Mouse (Mus musculus): ENCODE measurements around the gene Olfr750. TPM values are rescaled to one million over a fixed set of nuclear protein-coding genes. Genes with fewer than 3 reads are reported as not detected.

Olfr750 gene
- polyA plus RNA-seq, 1 experiment from 2014 or later: not detected

DNA sequence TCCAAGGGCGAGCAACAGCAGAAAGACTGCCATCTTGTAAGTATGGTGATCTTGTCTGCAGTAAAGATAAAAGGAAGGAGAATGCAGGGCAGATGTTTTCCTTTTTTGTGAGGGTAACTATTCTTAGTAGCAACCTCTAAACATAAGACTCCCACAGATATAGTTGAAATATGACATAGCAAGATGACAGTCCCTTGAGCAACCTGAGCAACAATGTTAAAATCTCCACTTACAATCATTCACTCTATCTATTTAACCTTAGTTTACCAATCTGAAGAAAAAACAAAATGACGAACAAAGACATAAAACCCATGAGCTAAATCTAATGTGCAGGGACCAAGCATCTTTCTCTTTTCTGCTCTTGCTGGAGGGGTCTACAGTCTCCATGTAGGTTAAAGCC, 24.2 kb downstream of the Olfr750 start, which contains the start of gene Rnase11:
Rnase11 (minus strand) TSS at position 101 of the 400 bp plus-strand sequence.
- DNase-seq (ENCODE audit: low spot score, missing footprints): no peak
- Histone ChIP-seq H3K36me3 (ENCODE audit: control insufficient read depth, insufficient read depth, low read length) (no peaks in the 10 kb centered on the region), H3K9me3 (ENCODE audit: control insufficient read depth, low read length) (no peaks in the 10 kb centered on the region), H3K4me2 (no peak within 1 kb of the TSS), H3K27ac (ENCODE audit: low read depth, low read length) (no peak within 1 kb of the TSS), H3K4me3 (ENCODE audit: low read depth, low read length) (no peak within 1 kb of the TSS), H3K27me3 (ENCODE audit: control insufficient read depth, insufficient read depth, low read length) (no peaks in the 10 kb centered on the region), H3K9ac (ENCODE audit: low read length) (no peak within 1 kb of the TSS), H3K4me1 (ENCODE audit: control insufficient read depth, insufficient read depth, low read length) (peaks cover 8% of the 10 kb centered on the region)
- no peak for ATAC-seq (ENCODE audit: low FRiP score)
- 94% methylated on average over 2 of the region's 2 CpGs for WGBS

DNA sequence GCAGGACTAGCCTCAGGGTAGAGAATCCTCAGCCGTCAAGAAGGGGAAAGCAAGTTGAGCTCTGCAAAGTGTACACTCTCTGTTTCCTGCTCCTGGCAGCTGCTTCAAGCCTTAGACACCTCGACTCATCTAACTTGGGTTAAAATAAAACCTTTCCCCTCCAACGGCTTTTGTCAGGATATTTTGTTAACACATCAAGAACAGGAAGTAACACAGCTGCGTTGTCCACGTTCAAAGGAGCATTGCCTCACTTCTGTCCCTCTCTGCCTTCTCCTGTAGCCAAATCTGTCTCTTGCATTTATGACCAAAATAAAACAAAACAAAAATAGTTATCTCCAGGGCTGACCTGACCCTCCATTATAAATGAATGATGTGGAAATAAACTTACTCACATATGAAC, 26.4 kb downstream of the Olfr750 start:
- ATAC-seq (ENCODE audit: low FRiP score): no peak
- Histone ChIP-seq H3K4me3 (ENCODE audit: low read depth, low read length) (no peak overlapping the region), H3K27me3 (ENCODE audit: control insufficient read depth, insufficient read depth, low read length) (no peaks in the 10 kb centered on the region), H3K4me1 (ENCODE audit: control insufficient read depth, insufficient read depth, low read length) (no peaks in the 10 kb centered on the region), H3K4me2 (no peak overlapping the region), H3K9ac (ENCODE audit: low read length) (no peak overlapping the region), H3K27ac (ENCODE audit: low read depth, low read length) (no peak overlapping the region), H3K36me3 (ENCODE audit: control insufficient read depth, insufficient read depth, low read length) (no peaks in the 10 kb centered on the region), H3K9me3 (ENCODE audit: control insufficient read depth, low read length) (no peaks in the 10 kb centered on the region)
- 73% methylated on average over 5 of the region's 5 CpGs for whole genome bisulfite sequencing
- DNase-seq (ENCODE audit: low spot score, missing footprints): no peak

DNA sequence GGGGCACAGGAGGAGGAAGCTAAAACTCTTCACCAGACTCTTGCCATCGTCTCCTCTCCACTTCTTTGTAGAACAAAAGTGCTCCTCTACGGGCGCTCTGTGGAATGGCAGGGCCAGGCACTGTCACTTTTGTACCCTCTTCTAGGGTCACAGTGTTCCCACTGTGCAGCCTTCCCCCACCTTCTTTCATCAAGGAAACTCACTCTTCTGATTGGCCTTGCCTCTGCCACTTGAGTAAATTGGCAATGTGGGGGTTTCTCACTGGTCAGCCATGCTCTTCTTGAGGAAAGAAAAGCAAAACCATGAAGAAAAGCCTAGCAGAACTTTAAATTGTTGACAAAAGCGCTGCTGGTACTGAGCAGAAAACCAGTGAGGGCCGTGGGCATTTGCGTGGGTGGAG, 32.5 kb downstream of the Olfr750 start, which contains the start of gene Rnase9:
Rnase9 (minus strand) TSS at position 101 of the 400 bp plus-strand sequence.
- DNase-seq (ENCODE audit: low spot score, missing footprints) (no peak), ATAC-seq (ENCODE audit: low FRiP score) (no peak)
- 76% methylated on average over 6 of the region's 6 CpGs for WGBS
- no peaks in the 10 kb centered on the region for H3K27me3 ChIP-seq (ENCODE audit: control insufficient read depth, insufficient read depth, low read length)
- no peak within 1 kb of the TSS for H3K27ac ChIP-seq (ENCODE audit: low read depth, low read length)
- no peaks in the 10 kb centered on the region for H3K9me3 ChIP-seq (ENCODE audit: control insufficient read depth, low read length)
- no peaks in the 10 kb centered on the region for H3K4me1 ChIP-seq (ENCODE audit: control insufficient read depth, insufficient read depth, low read length)
- no peak within 1 kb of the TSS for H3K9ac ChIP-seq (ENCODE audit: low read length)
- H3K4me2 ChIP-seq: no peak within 1 kb of the TSS
- no peaks in the 10 kb centered on the region for H3K36me3 ChIP-seq (ENCODE audit: control insufficient read depth, insufficient read depth, low read length)
- H3K4me3 ChIP-seq (ENCODE audit: low read depth, low read length): no peak within 1 kb of the TSS

DNA sequence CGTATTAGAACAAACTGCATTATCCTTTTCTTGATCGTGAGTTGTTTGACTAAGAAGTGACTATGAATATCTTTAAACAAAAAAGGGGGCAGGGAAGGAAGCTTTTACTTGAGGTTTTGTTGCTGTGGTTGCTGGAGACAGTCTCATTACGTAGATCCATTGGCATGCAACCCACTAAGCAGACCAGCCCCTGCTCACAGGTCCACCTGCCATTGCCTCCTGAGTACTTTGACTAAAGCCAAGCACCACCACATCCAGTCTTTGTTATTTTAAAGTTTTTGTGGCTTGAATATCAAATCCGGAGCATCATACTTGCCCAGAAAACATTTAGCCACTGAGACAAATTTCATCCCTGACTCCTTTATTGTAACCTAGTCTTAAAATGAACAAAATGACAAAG, 38.0 kb downstream of the Olfr750 start:
- Histone ChIP-seq H3K27me3 (ENCODE audit: control insufficient read depth, insufficient read depth, low read length) (no peaks in the 10 kb centered on the region), H3K4me3 (ENCODE audit: low read depth, low read length) (no peak overlapping the region), H3K9ac (ENCODE audit: low read length) (no peak overlapping the region), H3K27ac (ENCODE audit: low read depth, low read length) (no peak overlapping the region), H3K4me2 (no peak overlapping the region), H3K4me1 (ENCODE audit: control insufficient read depth, insufficient read depth, low read length) (no peaks in the 10 kb centered on the region), H3K9me3 (ENCODE audit: control insufficient read depth, low read length) (no peaks in the 10 kb centered on the region), H3K36me3 (ENCODE audit: control insufficient read depth, insufficient read depth, low read length) (no peaks in the 10 kb centered on the region)
- 67% methylated on average over 4 of the region's 4 CpGs for WGBS
- DNase-seq (ENCODE audit: low spot score, missing footprints) (peak; percentile 45), ATAC-seq (ENCODE audit: low FRiP score) (no peak)

DNA sequence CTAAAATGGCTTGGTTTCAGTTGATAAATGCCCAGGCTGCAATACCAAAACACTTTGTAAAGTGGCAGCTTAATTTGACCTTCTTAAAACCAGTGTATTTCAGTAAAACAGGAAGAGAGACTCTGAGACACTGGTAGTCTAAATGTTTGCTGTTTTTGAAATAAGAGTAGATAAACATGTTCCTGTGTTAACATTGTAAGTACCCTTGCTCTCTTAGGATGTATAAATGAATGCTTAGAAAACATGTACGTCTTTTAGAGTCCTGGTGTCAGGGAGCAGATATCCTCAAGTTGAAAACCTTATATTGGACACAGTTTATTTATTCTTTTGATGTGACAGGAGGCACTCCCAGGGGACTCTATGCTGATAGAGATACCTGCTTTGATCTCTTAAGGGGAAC, 39.0 kb downstream of the Olfr750 start:
- DNase-seq (ENCODE audit: low spot score, missing footprints): peak; percentile 51
- Histone ChIP-seq H3K36me3 (ENCODE audit: control insufficient read depth, insufficient read depth, low read length) (no peaks in the 10 kb centered on the region), H3K9ac (ENCODE audit: low read length) (no peak overlapping the region), H3K4me2 (no peak overlapping the region), H3K4me3 (ENCODE audit: low read depth, low read length) (no peak overlapping the region), H3K27me3 (ENCODE audit: control insufficient read depth, insufficient read depth, low read length) (no peaks in the 10 kb centered on the region), H3K4me1 (ENCODE audit: control insufficient read depth, insufficient read depth, low read length) (no peaks in the 10 kb centered on the region), H3K27ac (ENCODE audit: low read depth, low read length) (no peak overlapping the region), H3K9me3 (ENCODE audit: control insufficient read depth, low read length) (no peaks in the 10 kb centered on the region)
- no peak for ATAC-seq (ENCODE audit: low FRiP score)
- WGBS: 32% methylated on average over 1 of the region's 1 CpGs

DNA sequence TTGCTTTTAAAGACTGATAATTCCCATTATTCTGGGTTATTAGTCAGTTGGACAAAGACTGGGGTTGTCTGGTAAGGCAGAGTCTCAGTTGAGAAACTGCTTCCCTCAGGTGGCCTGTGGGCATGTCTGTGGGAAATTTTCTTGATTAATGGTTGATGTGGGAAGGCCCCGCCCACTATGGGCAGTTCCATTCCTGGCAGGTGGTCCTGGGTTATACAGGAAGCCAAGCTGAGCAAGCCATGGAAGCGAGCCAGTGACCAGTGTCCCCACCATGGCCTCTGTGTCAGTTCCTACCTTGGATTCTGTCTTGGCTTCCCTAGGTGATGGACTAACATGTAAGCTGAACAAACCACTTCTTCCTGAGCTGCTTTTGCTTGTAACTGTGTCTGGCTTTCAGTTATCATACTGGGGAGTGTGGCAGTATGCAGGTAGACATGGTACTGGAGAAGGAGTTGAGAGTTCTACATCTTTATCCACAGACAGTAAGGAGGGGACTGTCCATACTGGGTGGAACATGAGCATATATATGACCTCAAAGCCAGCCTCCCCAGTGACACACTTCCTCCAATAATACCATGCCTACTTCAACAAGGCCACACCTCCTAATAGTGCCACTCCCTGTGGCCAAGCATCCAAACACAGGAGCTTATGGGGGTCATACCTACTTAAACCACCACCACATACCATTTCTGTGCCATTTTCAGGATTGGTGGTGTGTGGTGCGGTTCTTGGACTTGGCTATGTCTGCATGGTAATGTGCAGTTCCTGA, 46.7 kb downstream of the Olfr750 start:
- H3K4me3 ChIP-seq (ENCODE audit: low read depth, low read length): no peak overlapping the region
- no peaks in the 10 kb centered on the region for H3K36me3 ChIP-seq (ENCODE audit: control insufficient read depth, insufficient read depth, low read length)
- 58% methylated on average over 3 of the region's 3 CpGs for WGBS
- no peak overlapping the region for H3K9ac ChIP-seq (ENCODE audit: low read length)
- DNase-seq (ENCODE audit: low spot score, missing footprints) (no peak), ATAC-seq (ENCODE audit: low FRiP score) (0 out of 2 replicates have a peak, but pooled peaks have one; percentile 46)
- H3K4me2 ChIP-seq: no peak overlapping the region
- H3K9me3 ChIP-seq (ENCODE audit: control insufficient read depth, low read length): no peaks in the 10 kb centered on the region
- no peak overlapping the region for H3K27ac ChIP-seq (ENCODE audit: low read depth, low read length)
- H3K27me3 ChIP-seq (ENCODE audit: control insufficient read depth, insufficient read depth, low read length): no peaks in the 10 kb centered on the region
- no peaks in the 10 kb centered on the region for H3K4me1 ChIP-seq (ENCODE audit: control insufficient read depth, insufficient read depth, low read length)

DNA sequence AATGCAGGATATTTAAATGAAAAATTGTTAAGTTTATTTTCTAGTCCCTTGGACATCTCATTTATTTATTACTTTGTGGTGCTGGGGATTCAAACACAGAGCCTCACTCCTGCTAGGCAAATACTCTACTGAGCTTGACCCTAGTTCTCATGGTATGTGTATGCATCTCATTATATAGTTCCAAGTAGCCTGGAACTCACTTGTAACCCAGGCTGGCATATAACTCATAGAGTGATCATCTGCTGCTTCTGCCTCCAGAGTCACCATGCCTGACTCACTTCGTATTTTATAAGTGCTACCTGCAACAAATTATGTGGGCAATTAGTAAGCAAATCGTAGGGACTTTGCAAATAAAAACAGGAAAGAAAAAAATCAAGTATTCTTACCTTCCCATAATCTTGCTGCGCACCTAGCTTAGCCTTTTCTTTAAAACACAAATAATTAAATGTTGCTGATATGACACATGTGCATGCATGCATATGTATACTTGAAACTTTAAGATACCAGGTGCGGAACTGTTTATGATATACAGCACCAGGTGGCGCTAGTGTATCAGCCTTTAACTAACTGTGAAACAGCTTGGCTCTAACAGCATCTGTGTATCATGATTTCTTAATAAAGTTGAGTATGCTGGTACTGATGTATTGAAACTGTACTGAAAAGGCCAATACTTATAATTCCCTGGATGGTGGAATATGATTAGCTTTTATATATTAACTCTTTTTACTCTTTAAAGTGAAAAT, 47.7 kb downstream of the Olfr750 start:
- no peak overlapping the region for H3K27ac ChIP-seq (ENCODE audit: low read depth, low read length)
- peak; percentile 52; the same call in 1 of the 2 replicates for ATAC-seq (ENCODE audit: low FRiP score)
- 35% methylated on average over 5 of the region's 5 CpGs for WGBS

DNA sequence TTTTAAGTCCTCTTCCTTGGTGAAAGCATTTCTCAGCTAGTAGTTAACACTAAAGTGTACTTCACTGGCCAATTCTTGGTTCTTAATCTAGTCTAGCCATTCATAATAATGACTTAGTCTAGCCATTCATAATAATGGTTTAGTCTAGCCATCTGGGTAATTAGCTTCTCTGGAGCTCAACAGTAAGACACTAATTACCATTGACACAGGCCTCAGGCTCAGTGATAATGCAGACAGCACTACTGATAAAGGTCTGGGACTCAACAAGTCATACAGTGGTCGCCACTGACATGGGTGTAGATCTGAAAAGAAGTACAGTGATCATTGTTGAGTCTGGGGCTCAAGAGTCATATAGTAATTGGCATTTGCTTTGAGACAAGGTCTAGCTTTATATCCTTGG, 49.4 kb downstream of the Olfr750 start:
- no peak overlapping the region for H3K4me2 ChIP-seq
- H3K4me1 ChIP-seq (ENCODE audit: control insufficient read depth, insufficient read depth, low read length): no peaks in the 10 kb centered on the region
- 82% methylated on average over 1 of the region's 1 CpGs for WGBS
- ATAC-seq (ENCODE audit: low FRiP score) (no peak), DNase-seq (ENCODE audit: low spot score, missing footprints) (no peak)
- H3K27me3 ChIP-seq (ENCODE audit: control insufficient read depth, insufficient read depth, low read length): no peaks in the 10 kb centered on the region
- no peak overlapping the region for H3K27ac ChIP-seq (ENCODE audit: low read depth, low read length)
- no peak overlapping the region for H3K4me3 ChIP-seq (ENCODE audit: low read depth, low read length)
- H3K9ac ChIP-seq (ENCODE audit: low read length): no peak overlapping the region
- H3K36me3 ChIP-seq (ENCODE audit: control insufficient read depth, insufficient read depth, low read length): no peaks in the 10 kb centered on the region
- H3K9me3 ChIP-seq (ENCODE audit: control insufficient read depth, low read length): no peaks in the 10 kb centered on the region

More for the DNA sequence above, 47.7 kb downstream of the Olfr750 start:
- H3K4me2 ChIP-seq: no peak overlapping the region
- no peaks in the 10 kb centered on the region for H3K4me1 ChIP-seq (ENCODE audit: control insufficient read depth, insufficient read depth, low read length)
- no peaks in the 10 kb centered on the region for H3K36me3 ChIP-seq (ENCODE audit: control insufficient read depth, insufficient read depth, low read length)
- H3K27me3 ChIP-seq (ENCODE audit: control insufficient read depth, insufficient read depth, low read length): no peaks in the 10 kb centered on the region
- peak; percentile 94 for DNase-seq (ENCODE audit: low spot score, missing footprints)
- H3K4me3 ChIP-seq (ENCODE audit: low read depth, low read length): no peak overlapping the region
- H3K9me3 ChIP-seq (ENCODE audit: control insufficient read depth, low read length): no peaks in the 10 kb centered on the region
- no peak overlapping the region for H3K9ac ChIP-seq (ENCODE audit: low read length)

DNA sequence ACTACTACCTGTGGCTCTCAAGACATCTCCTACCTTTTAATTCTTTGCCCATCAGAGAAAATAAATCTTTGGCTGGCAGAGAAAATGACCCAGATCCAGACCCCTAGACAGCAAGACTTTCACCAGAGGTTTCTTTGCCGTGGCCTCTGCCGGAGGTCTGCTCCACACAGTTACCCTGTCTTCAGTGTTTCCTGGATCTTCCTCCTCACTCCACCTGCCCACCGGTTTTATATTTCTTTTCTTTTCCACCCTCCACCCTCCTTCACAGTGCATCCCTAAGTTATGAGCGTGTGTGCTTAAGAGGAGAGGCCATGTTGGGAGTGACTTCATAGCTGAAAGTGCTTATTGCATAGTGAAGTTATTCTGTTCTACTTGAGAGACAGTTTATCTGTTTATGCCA, 50.8 kb downstream of the Olfr750 start:
- DNase-seq (ENCODE audit: low spot score, missing footprints) (no peak), ATAC-seq (ENCODE audit: low FRiP score) (no peak)
- 87% methylated on average over 4 of the region's 4 CpGs for WGBS
- Histone ChIP-seq H3K36me3 (ENCODE audit: control insufficient read depth, insufficient read depth, low read length) (no peaks in the 10 kb centered on the region), H3K4me2 (no peak overlapping the region), H3K27me3 (ENCODE audit: control insufficient read depth, insufficient read depth, low read length) (no peaks in the 10 kb centered on the region), H3K27ac (ENCODE audit: low read depth, low read length) (no peak overlapping the region), H3K4me3 (ENCODE audit: low read depth, low read length) (no peak overlapping the region), H3K9ac (ENCODE audit: low read length) (no peak overlapping the region), H3K4me1 (ENCODE audit: control insufficient read depth, insufficient read depth, low read length) (no peaks in the 10 kb centered on the region), H3K9me3 (ENCODE audit: control insufficient read depth, low read length) (no peaks in the 10 kb centered on the region)

Data from midbrain, embryonic 11.5 days (tissue).